Mouse (Mus musculus): Measurements from ENCODE around the gene Rara. TPM values are rescaled to one million over a fixed set of nuclear protein-coding genes. Genes with fewer than 3 reads are reported as not detected.

The Rara gene
- polyA plus RNA-seq, 1 experiment = 59.0 TPM

- H3K4me1 ChIP-seq (ENCODE audit: control insufficient read depth, insufficient read depth, low read length) = peaks cover 49% of the 10 kb centered on the region
- TF ChIP-seq CTCF (IDR thresholded peaks at IDR 0.05; ENCODE audit: insufficient read depth, low read length) (no peak), POLR2A (IDR thresholded peaks at IDR 0.05; ENCODE audit: borderline replicate concordance, extremely low read depth, low read depth, low read length) (no peak)
Measured at GRCm38 (mm10) chr11:98949958-98950460, 22.4 kb downstream of the Rara start.

GRCm38 (mm10) chr11:98950484-98950883 lies 22.9 kb downstream of the Rara start:
- WGBS = 74% methylated on average over 9 of the region's 9 CpGs
- Histone ChIP-seq H3K4me1 (ENCODE audit: control insufficient read depth, insufficient read depth, low read length) (peaks cover 50% of the 10 kb centered on the region), H3K4me3 (replicated peaks; ENCODE audit: extremely low read depth, low read depth, low read length) (no peak overlapping the region)
- no peak for TF ChIP-seq POLR2A (IDR thresholded peaks at IDR 0.05; ENCODE audit: borderline replicate concordance, extremely low read depth, low read depth, low read length)
- DNase-seq = no peak

More at GRCm38 (mm10) chr11:98949958-98950460, 22.4 kb downstream of the Rara start:
- no peak for DNase-seq
- no peak overlapping the region for H3K4me3 ChIP-seq (replicated peaks; ENCODE audit: extremely low read depth, low read depth, low read length)
- whole genome bisulfite sequencing = 46% methylated on average over 7 of the region's 7 CpGs

GRCm38 (mm10) chr11:98951026-98951906 lies 23.6 kb downstream of the Rara start:
- DNase-seq = peak; percentile 72
- peaks cover 49% of the 10 kb centered on the region for H3K4me1 ChIP-seq (ENCODE audit: control insufficient read depth, insufficient read depth, low read length)
- 20% methylated on average over 16 of the region's 16 CpGs for WGBS
- TF ChIP-seq CTCF (IDR thresholded peaks at IDR 0.05; ENCODE audit: insufficient read depth, low read length) = no peak
- TF ChIP-seq POLR2A (IDR thresholded peaks at IDR 0.05; ENCODE audit: borderline replicate concordance, extremely low read depth, low read depth, low read length) = peak; percentile 28; the same call in 1 of the 2 replicates
- H3K4me3 ChIP-seq (replicated peaks; ENCODE audit: extremely low read depth, low read depth, low read length) = no peak overlapping the region

GRCm38 (mm10) chr11:98952111-98952510 lies 24.5 kb downstream of the Rara start:
- Histone ChIP-seq H3K4me3 (replicated peaks; ENCODE audit: extremely low read depth, low read depth, low read length) (no peak overlapping the region), H3K4me1 (ENCODE audit: control insufficient read depth, insufficient read depth, low read length) (peaks cover 52% of the 10 kb centered on the region)
- WGBS = 84% methylated on average over 1 of the region's 1 CpGs

GRCm38 (mm10) chr11:98952736-98953135 lies 25.1 kb downstream of the Rara start:
- DNase-seq = no peak
- peaks cover 52% of the 10 kb centered on the region for H3K4me1 ChIP-seq (ENCODE audit: control insufficient read depth, insufficient read depth, low read length)
- H3K4me3 ChIP-seq (replicated peaks; ENCODE audit: extremely low read depth, low read depth, low read length) = no peak overlapping the region
- 54% methylated on average over 2 of the region's 2 CpGs for WGBS
- TF ChIP-seq CTCF (IDR thresholded peaks at IDR 0.05; ENCODE audit: insufficient read depth, low read length) (no peak), POLR2A (IDR thresholded peaks at IDR 0.05; ENCODE audit: borderline replicate concordance, extremely low read depth, low read depth, low read length) (no peak)

More at GRCm38 (mm10) chr11:98952111-98952510, 24.5 kb downstream of the Rara start:
- TF ChIP-seq POLR2A (IDR thresholded peaks at IDR 0.05; ENCODE audit: borderline replicate concordance, extremely low read depth, low read depth, low read length) (no peak), CTCF (IDR thresholded peaks at IDR 0.05; ENCODE audit: insufficient read depth, low read length) (no peak)
- DNase-seq = no peak

GRCm38 (mm10) chr11:98953361-98953760 lies 25.7 kb downstream of the Rara start:
- WGBS = 31% methylated on average over 2 of the region's 2 CpGs
- no peak overlapping the region for H3K4me3 ChIP-seq (replicated peaks; ENCODE audit: extremely low read depth, low read depth, low read length)
- no peak for TF ChIP-seq CTCF (IDR thresholded peaks at IDR 0.05; ENCODE audit: insufficient read depth, low read length)
- TF ChIP-seq POLR2A (IDR thresholded peaks at IDR 0.05; ENCODE audit: borderline replicate concordance, extremely low read depth, low read depth, low read length) = no peak

GRCm38 (mm10) chr11:98953835-98954320 lies 26.3 kb downstream of the Rara start:
- WGBS = 17% methylated on average over 13 of the region's 13 CpGs
- Histone ChIP-seq H3K4me3 (replicated peaks; ENCODE audit: extremely low read depth, low read depth, low read length) (no peak overlapping the region), H3K4me1 (ENCODE audit: control insufficient read depth, insufficient read depth, low read length) (peaks cover 52% of the 10 kb centered on the region)
- no peak for TF ChIP-seq POLR2A (IDR thresholded peaks at IDR 0.05; ENCODE audit: borderline replicate concordance, extremely low read depth, low read depth, low read length)
- DNase-seq = no peak

More at GRCm38 (mm10) chr11:98953361-98953760, 25.7 kb downstream of the Rara start:
- peaks cover 52% of the 10 kb centered on the region for H3K4me1 ChIP-seq (ENCODE audit: control insufficient read depth, insufficient read depth, low read length)
- DNase-seq = no peak

- H3K4me3 ChIP-seq (replicated peaks; ENCODE audit: extremely low read depth, low read depth, low read length) = no peak overlapping the region
- H3K4me1 ChIP-seq (ENCODE audit: control insufficient read depth, insufficient read depth, low read length) = peaks cover 47% of the 10 kb centered on the region
- 5% methylated on average over 10 of the region's 10 CpGs for WGBS
- peak; percentile 76 for DNase-seq
- TF ChIP-seq POLR2A (IDR thresholded peaks at IDR 0.05; ENCODE audit: borderline replicate concordance, extremely low read depth, low read depth, low read length) (no peak), CTCF (IDR thresholded peaks at IDR 0.05; ENCODE audit: insufficient read depth, low read length) (peak; percentile 65)
Measured at GRCm38 (mm10) chr11:98954373-98954772, 26.8 kb downstream of the Rara start.

- DNase-seq = no peak
- H3K4me1 ChIP-seq (ENCODE audit: control insufficient read depth, insufficient read depth, low read length) = peaks cover 44% of the 10 kb centered on the region
- 23% methylated on average over 17 of the region's 17 CpGs for WGBS
- no peak overlapping the region for H3K4me3 ChIP-seq (replicated peaks; ENCODE audit: extremely low read depth, low read depth, low read length)
- TF ChIP-seq POLR2A (IDR thresholded peaks at IDR 0.05; ENCODE audit: borderline replicate concordance, extremely low read depth, low read depth, low read length) (no peak), CTCF (IDR thresholded peaks at IDR 0.05; ENCODE audit: insufficient read depth, low read length) (no peak)
Measured at GRCm38 (mm10) chr11:98954801-98955706, 27.4 kb downstream of the Rara start.
